Mouse (Mus musculus) midbrain, embryonic 14.5 days (tissue): ENCODE measurements at regions not wholly inside any gene's neighbourhood (a gene's known extent, or its start where the extent isn't known, plus 50 kb on each side); places are given as distances from the start of the nearest gene placed in this dataset.
A peak's percentile ranks its signal among the peaks of the same experiment; 100 is the strongest.

ENCODE experiments used
- ATAC-seq: fragments of 200-750 bp; cut with Nextera tagmentation; 2 replicates; pipeline ENCODE4 v1.8.0; 2017; ENCODE audit warnings: moderate number of reproducible peaks, moderate library complexity; ENCODE audit not compliant: low FRiP score, low TSS enrichment
- DNase-seq: peaks from one replicate; pipeline ENCODE4 v3.0.0-alpha.2; 2015
- H3K27ac ChIP-seq: fragments of 300-500 bp; sonication (generic); replicated peaks from 2 replicates; pipeline ENCODE4 v1.5.1; 2014; ENCODE audit warnings: mild to moderate bottlenecking, low read depth, low read length, moderate library complexity
- H3K27me3 ChIP-seq: fragments of 300-500 bp; sonication (generic); 2 replicates; pipeline ENCODE4 v1.6.1; 2014; ENCODE audit warnings: low read length, control low read depth, mixed read lengths; ENCODE audit not compliant: control insufficient read depth, insufficient read depth
- H3K36me3 ChIP-seq: fragments of 300-500 bp; sonication (generic); 2 replicates; pipeline ENCODE4 v1.6.1; 2014; ENCODE audit warnings: low read length, control low read depth; ENCODE audit not compliant: control insufficient read depth, insufficient read depth
- H3K4me1 ChIP-seq: fragments of 300-500 bp; sonication (generic); 2 replicates; pipeline ENCODE4 v1.6.1; 2014; ENCODE audit warnings: mild to moderate bottlenecking, antibody characterized with exemption, low read length, control low read depth; ENCODE audit not compliant: control insufficient read depth, insufficient read depth
- H3K4me2 ChIP-seq: fragments of 300-500 bp; sonication (generic); 2 replicates; pipeline ENCODE4 v1.6.1; 2014; ENCODE audit warnings: mild to moderate bottlenecking, low read length, moderate library complexity
- H3K4me3 ChIP-seq: fragments of 300-500 bp; sonication (generic); replicated peaks from 2 replicates; pipeline ENCODE4 v1.5.1; 2014; ENCODE audit warnings: low read depth, low read length
- H3K9ac ChIP-seq: fragments of 300-500 bp; sonication (generic); replicated peaks from 2 replicates; pipeline ENCODE4 v1.6.1; 2014; ENCODE audit warnings: mild to moderate bottlenecking, low read length, moderate library complexity
- H3K9me3 ChIP-seq: fragments of 300-500 bp; sonication (generic); 2 replicates; pipeline ENCODE4 v1.6.1; 2016; ENCODE audit warnings: low read length, control low read depth, mixed read lengths; ENCODE audit not compliant: control insufficient read depth
- WGBS: fragments of 180-500 bp; shearing (Covaris S2); extraction: QIAGEN DNeasy Blood & Tissue Kit; methylation state at CpG from one replicate; pipeline ENCODE4 v1.1.7; 2014; 5-methylcytosine and 5-hydroxymethylcytosine counted together

DNA sequence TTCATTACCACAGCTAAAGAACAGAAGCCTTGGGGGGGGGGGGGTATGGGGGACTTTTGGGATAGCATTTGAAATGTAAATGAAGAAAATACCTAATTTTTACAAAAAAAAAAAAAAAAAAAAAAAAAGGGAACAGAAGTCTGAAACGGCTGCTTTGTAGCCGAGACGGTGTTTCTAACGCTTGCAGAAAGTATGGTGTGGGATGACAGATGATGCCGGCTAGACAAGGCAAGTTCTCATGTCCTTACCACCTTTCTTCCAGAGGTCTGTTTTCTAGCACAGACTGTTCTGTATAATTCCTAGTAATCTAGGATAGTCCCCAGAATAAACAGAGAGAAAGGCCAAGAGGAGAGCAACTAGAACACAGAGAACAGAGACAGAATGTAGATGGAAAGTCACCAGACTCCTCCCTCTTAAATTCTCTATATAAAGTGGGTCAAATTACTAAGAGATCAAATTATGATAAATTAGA lies 67.2 kb upstream of the Chd2 start:
- H3K9me3 ChIP-seq = no peaks in the 10 kb centered on the region
- DNase-seq (no peak), ATAC-seq (no peak)
- 23% methylated on average over 5 of the region's 5 CpGs for WGBS
- H3K4me1 ChIP-seq = peaks cover 14% of the 10 kb centered on the region
- no peaks in the 10 kb centered on the region for H3K36me3 ChIP-seq
- H3K4me2 ChIP-seq = peak overlapping the region; percentile 24
- peak overlapping the region; percentile 85; the same call in 1 of the 2 replicates for H3K27ac ChIP-seq
- H3K27me3 ChIP-seq = no peaks in the 10 kb centered on the region
- H3K9ac ChIP-seq = no peak overlapping the region; the same call in 1 of the 2 replicates
- no peak overlapping the region for H3K4me3 ChIP-seq

GRCm38 (mm10) chr7:73608070-73608803 lies 66.6 kb upstream of the Chd2 start:
- H3K4me2 ChIP-seq = peak overlapping the region; percentile 54
- H3K36me3 ChIP-seq = no peaks in the 10 kb centered on the region
- no peaks in the 10 kb centered on the region for H3K27me3 ChIP-seq
- H3K9me3 ChIP-seq = no peaks in the 10 kb centered on the region
- 28% methylated on average over 8 of the region's 8 CpGs for WGBS
- peak overlapping the region; percentile 85 for H3K27ac ChIP-seq
- ATAC-seq = no peak
- peak overlapping the region; percentile 36 for H3K9ac ChIP-seq
- H3K4me1 ChIP-seq = peaks cover 14% of the 10 kb centered on the region
- H3K4me3 ChIP-seq = peak overlapping the region; percentile 35; the same call in 1 of the 2 replicates
- DNase-seq = no peak

GRCm38 (mm10) chr7:73607450-73608005 lies 65.9 kb upstream of the Chd2 start:
- H3K4me1 ChIP-seq = peaks cover 14% of the 10 kb centered on the region
- H3K9ac ChIP-seq = peak overlapping the region; percentile 36
- H3K27ac ChIP-seq = peak overlapping the region; percentile 85
- no peak for ATAC-seq
- 6% methylated on average over 11 of the region's 11 CpGs for WGBS
- no peaks in the 10 kb centered on the region for H3K36me3 ChIP-seq
- peak overlapping the region; percentile 54 for H3K4me2 ChIP-seq
- H3K27me3 ChIP-seq = no peaks in the 10 kb centered on the region
- H3K4me3 ChIP-seq = peak overlapping the region; percentile 35
- DNase-seq = peak; percentile 69
- H3K9me3 ChIP-seq = no peaks in the 10 kb centered on the region

DNA sequence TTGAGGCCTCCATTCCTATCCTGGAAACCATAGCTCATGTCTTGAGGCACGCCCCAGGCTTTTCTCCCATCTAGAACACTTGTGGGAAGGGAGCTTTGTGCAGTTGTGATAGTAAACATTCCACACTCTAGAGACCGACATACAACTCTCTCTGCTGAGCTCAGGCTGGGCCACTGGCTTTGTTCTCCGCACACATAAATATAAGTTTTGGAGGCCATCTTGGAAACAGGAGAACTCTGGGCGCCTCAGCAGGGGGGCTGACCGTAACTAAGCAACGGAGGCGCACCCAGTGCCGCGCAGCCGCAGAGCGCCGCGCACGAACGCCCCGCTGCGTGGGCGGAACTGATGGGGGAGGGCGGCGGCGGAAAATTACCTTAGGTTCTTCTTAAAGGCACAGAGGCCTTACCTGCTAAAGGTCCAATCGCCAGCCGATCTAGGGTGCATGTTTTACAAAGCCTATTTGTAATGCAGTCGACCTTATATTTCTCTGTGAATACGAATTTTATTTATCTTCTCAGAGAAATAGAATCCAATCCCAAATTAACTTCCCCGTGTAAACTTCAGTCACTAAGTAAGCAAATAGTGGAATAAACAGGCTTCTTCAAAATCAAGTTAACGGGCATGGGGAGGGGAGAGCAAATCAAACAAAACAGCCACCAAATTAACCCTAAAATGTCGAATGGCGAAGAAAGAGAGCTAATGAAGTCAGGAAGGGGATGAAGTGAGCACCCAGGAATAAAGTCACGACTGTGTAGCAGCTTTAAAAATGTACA lies 65.2 kb upstream of the Chd2 start:
- peak; percentile 92 for ATAC-seq
- peak overlapping the region; percentile 54 for H3K4me2 ChIP-seq
- peak; percentile 98 for DNase-seq
- no peaks in the 10 kb centered on the region for H3K36me3 ChIP-seq
- 2% methylated on average over 30 of the region's 30 CpGs for WGBS
- peak overlapping the region; percentile 85 for H3K27ac ChIP-seq
- peak overlapping the region; percentile 36 for H3K9ac ChIP-seq
- H3K4me1 ChIP-seq = peaks cover 14% of the 10 kb centered on the region
- no peaks in the 10 kb centered on the region for H3K27me3 ChIP-seq
- H3K9me3 ChIP-seq = no peaks in the 10 kb centered on the region
- peak overlapping the region; percentile 35 for H3K4me3 ChIP-seq

- no peak overlapping the region for H3K9ac ChIP-seq
- H3K36me3 ChIP-seq = no peaks in the 10 kb centered on the region
- ATAC-seq (no peak), DNase-seq (no peak)
- no peaks in the 10 kb centered on the region for H3K9me3 ChIP-seq
- 57% methylated on average over 2 of the region's 2 CpGs for WGBS
- H3K27me3 ChIP-seq = no peaks in the 10 kb centered on the region
- peaks cover 14% of the 10 kb centered on the region for H3K4me1 ChIP-seq
- H3K4me3 ChIP-seq = no peak overlapping the region
- no peak overlapping the region for H3K4me2 ChIP-seq
- H3K27ac ChIP-seq = no peak overlapping the region
Measured at GRCm38 (mm10) chr7:73604597-73604996, 63.0 kb upstream of the Chd2 start.

- Histone ChIP-seq H3K4me1 (peaks cover 5% of the 10 kb centered on the region), H3K4me3 (no peak overlapping the region), H3K36me3 (no peaks in the 10 kb centered on the region), H3K27ac (no peak overlapping the region), H3K4me2 (no peak overlapping the region), H3K27me3 (no peaks in the 10 kb centered on the region), H3K9ac (no peak overlapping the region), H3K9me3 (no peaks in the 10 kb centered on the region)
- 46% methylated on average over 4 of the region's 4 CpGs for WGBS
- DNase-seq (no peak), ATAC-seq (no peak)
Measured at GRCm38 (mm10) chr7:73602815-73603551, 61.4 kb upstream of the Chd2 start.

DNA sequence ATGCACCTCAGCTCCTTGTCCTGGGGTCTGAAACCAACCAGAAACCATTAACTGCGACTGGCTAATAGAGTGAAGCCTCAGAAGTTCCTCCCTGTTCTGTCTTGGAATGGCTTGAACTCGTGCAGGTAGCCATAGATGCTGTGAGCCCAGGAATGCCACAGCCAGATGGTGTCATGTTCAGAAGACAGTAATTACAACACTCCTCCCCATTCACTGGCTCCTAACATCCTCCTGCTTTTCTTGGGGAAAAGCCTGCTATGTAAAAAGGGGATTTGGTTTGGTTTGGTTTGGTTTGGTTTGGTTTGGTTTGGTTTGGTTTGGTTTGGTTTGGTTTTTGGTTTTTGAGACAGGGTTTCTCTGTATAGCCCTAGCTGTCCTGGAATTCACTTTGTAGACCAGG lies 59.7 kb upstream of the Chd2 start:
- 77% methylated on average over 2 of the region's 2 CpGs for WGBS
- Histone ChIP-seq H3K36me3 (no peaks in the 10 kb centered on the region), H3K4me1 (peaks cover 17% of the 10 kb centered on the region), H3K4me3 (no peak overlapping the region), H3K4me2 (no peak overlapping the region), H3K27me3 (no peaks in the 10 kb centered on the region), H3K9ac (no peak overlapping the region), H3K27ac (no peak overlapping the region), H3K9me3 (no peaks in the 10 kb centered on the region)
- DNase-seq = no peak
- ATAC-seq = no peak

- H3K9me3 ChIP-seq = no peaks in the 10 kb centered on the region
- no peak overlapping the region for H3K4me3 ChIP-seq
- 90% methylated on average over 1 of the region's 1 CpGs for WGBS
- no peak for DNase-seq
- no peak for ATAC-seq
- no peak overlapping the region for H3K27ac ChIP-seq
- H3K27me3 ChIP-seq = no peaks in the 10 kb centered on the region
- no peak overlapping the region for H3K4me2 ChIP-seq
- H3K4me1 ChIP-seq = peaks cover 22% of the 10 kb centered on the region
- H3K36me3 ChIP-seq = no peaks in the 10 kb centered on the region
- H3K9ac ChIP-seq = no peak overlapping the region
Measured at GRCm38 (mm10) chr7:73600776-73601175, 59.1 kb upstream of the Chd2 start.
